Mouse (Mus musculus) erythroblast, embryonic 14.5 days (primary cell): ENCODE measurements around the gene Sarnp. TPM values are rescaled to one million over a fixed set of nuclear protein-coding genes. Genes with fewer than 3 reads are reported as not detected.
A peak's percentile ranks its signal among the peaks of the same experiment; 100 is the strongest.

Experiments used
- H3K27me3 ChIP-seq: 2 replicates; pipeline ENCODE4 v1.6.1; 2012; ENCODE audit warnings: inconsistent platforms; ENCODE audit not compliant: control insufficient read depth
- H3K36me3 ChIP-seq: 2 replicates; pipeline ENCODE4 v1.6.1; 2012; ENCODE audit warnings: mild to moderate bottlenecking, inconsistent platforms; ENCODE audit not compliant: control insufficient read depth
- H3K4me1 ChIP-seq: 2 replicates; pipeline ENCODE4 v1.6.1; 2012; ENCODE audit warnings: inconsistent platforms; ENCODE audit not compliant: control insufficient read depth
- H3K4me3 ChIP-seq: replicated peaks from 2 replicates; pipeline ENCODE3; 2012; ENCODE audit warnings: moderate library complexity, mild to moderate bottlenecking, inconsistent platforms
- H3K9me3 ChIP-seq: 2 replicates; pipeline ENCODE4 v1.6.1; 2012; ENCODE audit warnings: low read length, inconsistent platforms, mixed read lengths; ENCODE audit not compliant: control insufficient read depth
- GATA1 ChIP-seq: IDR thresholded peaks from 2 replicates; pipeline ENCODE4 v1.6.1; 2012; ENCODE audit warnings: low read length, inconsistent platforms, mixed read lengths
- TAL1 ChIP-seq: IDR thresholded peaks from 3 replicates; pipeline ENCODE4 v1.6.1; 2012; ENCODE audit warnings: low read length, inconsistent platforms, mixed read lengths
- polyA plus RNA-seq: library from polyadenylated mRNA; stranded (reverse); fragments of >175 nt; gene quantifications from 2 replicates; pipeline ENCODE4 v1.2.3, GENCODE M21; 2012

The Sarnp gene
- polyA plus RNA-seq = 1.4 and 2.5 TPM in 2 replicates

DNA sequence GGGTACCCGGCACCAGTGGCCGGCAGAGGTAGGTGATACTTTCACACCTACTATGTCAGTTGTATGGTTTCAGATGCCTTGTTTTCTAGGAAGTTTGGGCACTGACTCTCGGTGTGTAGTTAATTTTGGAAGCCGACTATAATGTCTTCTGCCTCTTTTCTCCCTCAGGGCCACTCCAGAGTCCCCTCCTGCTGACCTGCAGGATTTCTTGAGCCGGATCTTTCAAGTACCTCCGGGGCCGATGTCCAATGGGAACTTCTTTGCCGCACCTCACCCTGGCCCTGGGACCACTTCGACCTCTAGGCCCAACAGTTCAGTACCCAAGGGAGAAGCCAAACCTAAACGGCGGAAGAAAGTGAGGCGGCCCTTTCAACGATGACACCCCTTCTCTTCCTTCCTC lies at the start of gene Sarnp:
TSS of gene Sarnp (plus strand) at position 301 of the 400 bp plus-strand sequence.
- Histone ChIP-seq H3K4me1 (peaks cover 16% of the 10 kb centered on the region), H3K27me3 (no peaks in the 10 kb centered on the region), H3K4me3 (no peak within 1 kb of the TSS), H3K36me3 (peaks cover 75% of the 10 kb centered on the region), H3K9me3 (no peaks in the 10 kb centered on the region)
- no peak for TF ChIP-seq GATA1
- TF ChIP-seq TAL1 = no peak

GRCm38 (mm10) chr10:128772895-128773294 lies 44.2 kb upstream of the Sarnp start:
- H3K36me3 ChIP-seq = no peaks in the 10 kb centered on the region; the same call in 1 of the 2 replicates
- H3K9me3 ChIP-seq = no peaks in the 10 kb centered on the region
- H3K27me3 ChIP-seq = peaks cover 2% of the 10 kb centered on the region
- peaks cover 4% of the 10 kb centered on the region for H3K4me1 ChIP-seq
- H3K4me3 ChIP-seq = no peak overlapping the region
- TF ChIP-seq GATA1 = no peak
- no peak for TF ChIP-seq TAL1

DNA sequence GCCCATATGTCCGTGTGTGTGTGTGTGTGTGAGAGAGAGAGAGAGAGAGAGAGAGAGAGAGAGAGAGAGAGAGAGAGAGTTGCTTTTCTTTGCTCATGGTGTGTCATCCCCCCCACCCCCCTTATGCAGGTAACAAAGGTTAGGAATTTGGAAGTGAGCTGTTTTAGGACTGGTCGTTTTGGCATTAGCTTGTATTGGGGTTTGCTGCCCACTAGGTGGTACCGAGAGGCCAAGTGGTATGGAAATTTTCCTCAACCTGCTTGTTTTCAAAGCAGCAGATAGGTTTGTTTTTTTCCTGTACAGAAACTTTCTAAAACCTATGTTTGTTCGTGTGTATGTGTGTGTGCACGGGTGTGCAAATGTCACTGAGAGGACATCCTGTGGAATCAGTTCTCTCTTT lies 43.4 kb upstream of the Sarnp start:
- TF ChIP-seq TAL1 = no peak
- no peak for TF ChIP-seq GATA1
- H3K9me3 ChIP-seq = no peaks in the 10 kb centered on the region
- peaks cover 2% of the 10 kb centered on the region for H3K27me3 ChIP-seq

GRCm38 (mm10) chr10:128778441-128778840 lies 38.7 kb upstream of the Sarnp start:
- Histone ChIP-seq H3K9me3 (peaks cover 8% of the 10 kb centered on the region), H3K4me3 (no peak overlapping the region), H3K36me3 (no peaks in the 10 kb centered on the region), H3K4me1 (no peaks in the 10 kb centered on the region), H3K27me3 (peaks cover 2% of the 10 kb centered on the region)
- TF ChIP-seq GATA1 = no peak
- TF ChIP-seq TAL1 = no peak

More for the DNA sequence above, 43.4 kb upstream of the Sarnp start:
- H3K4me3 ChIP-seq = no peak overlapping the region
- peaks cover 4% of the 10 kb centered on the region for H3K4me1 ChIP-seq
- H3K36me3 ChIP-seq = no peaks in the 10 kb centered on the region

DNA sequence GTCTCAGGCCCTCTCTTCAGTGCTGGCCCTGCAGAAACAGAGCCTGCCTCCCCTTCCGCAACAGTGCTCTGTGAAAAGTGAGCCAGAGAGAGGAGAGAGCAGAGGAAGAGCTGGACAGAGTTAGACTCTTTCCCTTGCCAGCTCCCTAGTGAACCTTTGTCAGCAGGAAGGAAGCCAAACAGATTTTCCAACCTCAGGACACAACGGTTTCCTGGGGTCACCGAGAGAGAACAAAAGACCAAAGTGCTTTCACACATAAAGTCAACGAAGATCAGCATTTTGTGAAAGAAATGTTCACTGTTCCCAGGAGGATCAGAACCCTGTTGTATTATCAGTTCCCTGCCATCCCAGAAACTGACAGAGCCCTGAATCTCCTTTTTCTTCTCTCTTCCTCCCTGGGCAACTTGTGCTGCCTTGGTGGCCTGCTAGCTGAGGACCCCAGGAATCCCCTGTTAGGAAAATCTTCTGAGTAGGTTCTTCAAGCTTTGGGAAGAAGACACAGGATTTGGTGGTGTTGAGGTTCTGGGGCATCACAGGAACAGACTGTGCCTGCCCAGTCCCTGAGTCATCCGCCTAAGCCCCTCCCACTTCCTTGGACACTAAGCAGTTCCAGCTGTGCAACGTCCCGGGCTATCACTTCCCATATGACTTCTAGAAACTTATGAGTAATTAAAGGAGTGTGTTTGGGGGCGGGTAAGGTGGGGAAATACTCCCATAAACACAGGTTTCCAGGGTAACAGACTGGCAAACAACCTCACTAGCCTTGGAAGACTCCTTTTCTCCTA lies 37.9 kb upstream of the Sarnp start:
- Histone ChIP-seq H3K27me3 (peaks cover 2% of the 10 kb centered on the region), H3K4me3 (no peak overlapping the region), H3K9me3 (peaks cover 16% of the 10 kb centered on the region), H3K36me3 (no peaks in the 10 kb centered on the region), H3K4me1 (no peaks in the 10 kb centered on the region)
- no peak for TF ChIP-seq TAL1
- TF ChIP-seq GATA1 = no peak

DNA sequence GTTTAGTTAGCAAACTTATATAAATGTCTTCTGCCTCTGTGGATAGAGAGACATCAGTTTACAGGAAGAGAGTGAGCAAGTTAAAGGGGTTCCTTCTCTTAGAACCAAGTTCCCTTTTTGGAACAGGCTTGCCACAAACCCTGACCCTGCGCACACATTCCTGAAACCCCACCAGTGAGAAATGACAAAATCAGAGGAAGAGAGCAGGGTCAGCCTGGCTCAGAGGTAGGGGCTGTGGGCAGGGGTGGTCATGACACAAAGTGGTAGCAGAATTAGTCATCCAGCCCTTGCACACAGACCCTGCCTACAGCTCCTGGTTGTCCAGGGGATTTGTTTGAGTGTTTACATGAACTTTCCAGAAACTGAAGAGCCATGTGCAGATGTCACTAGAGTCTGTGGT lies 36.9 kb upstream of the Sarnp start:
- peaks cover 18% of the 10 kb centered on the region for H3K9me3 ChIP-seq
- no peak for TF ChIP-seq GATA1
- TF ChIP-seq TAL1 = no peak
- H3K4me3 ChIP-seq = no peak overlapping the region
- H3K36me3 ChIP-seq = no peaks in the 10 kb centered on the region
- peaks cover 2% of the 10 kb centered on the region for H3K27me3 ChIP-seq
- no peaks in the 10 kb centered on the region for H3K4me1 ChIP-seq

DNA sequence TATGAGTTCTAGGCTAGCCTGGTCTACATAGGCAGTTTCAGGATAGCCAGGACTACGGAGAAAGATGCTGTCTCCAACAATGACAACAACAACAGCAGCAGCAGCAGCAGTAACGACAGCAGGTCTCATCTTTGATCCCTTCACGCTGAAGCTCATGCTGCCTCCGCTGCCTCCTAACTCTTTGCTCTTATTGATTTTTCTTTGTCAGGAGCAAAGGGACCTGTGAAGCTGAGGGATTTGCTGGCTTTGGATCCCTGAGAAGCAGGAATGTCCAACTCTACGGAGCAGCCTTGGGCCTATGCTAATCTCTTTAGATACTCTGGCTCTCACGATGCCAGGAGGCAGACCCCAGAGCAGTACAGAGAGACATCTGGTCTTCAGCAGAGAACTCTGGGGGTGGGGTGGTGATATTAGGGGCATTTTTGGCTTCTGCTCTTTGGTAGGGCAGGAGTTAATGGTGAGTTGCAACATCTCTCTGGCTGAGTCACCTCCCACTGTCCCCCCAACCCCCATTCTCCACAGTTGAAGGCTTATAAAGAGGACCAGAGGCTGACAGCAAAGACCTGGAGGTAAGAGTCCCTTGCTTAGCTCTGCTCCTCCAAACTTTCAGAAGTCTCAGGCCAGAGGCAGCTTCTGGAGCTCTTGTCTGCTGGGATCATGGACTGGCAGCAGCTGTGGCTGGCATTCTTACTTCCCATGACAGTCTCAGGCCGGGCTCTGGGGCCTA lies 26.6 kb upstream of the Sarnp start, which contains the start of gene Mmp19:
TSS of gene Mmp19 (plus strand) at position 513 of the 727 bp plus-strand sequence.
- H3K9me3 ChIP-seq = no peaks in the 10 kb centered on the region
- 0 out of 2 replicates have a peak, but pooled peaks cover 2% of the 10 kb centered on the region for H3K27me3 ChIP-seq
- H3K36me3 ChIP-seq = no peaks in the 10 kb centered on the region; the same call in 1 of the 2 replicates
- H3K4me3 ChIP-seq = peak within 1 kb of the TSS; percentile 40
- TF ChIP-seq GATA1 = no peak
- H3K4me1 ChIP-seq = peaks cover 2% of the 10 kb centered on the region

GRCm38 (mm10) chr10:128792041-128792440 lies 25.1 kb upstream of the Sarnp start:
- Histone ChIP-seq H3K4me1 (peaks cover 2% of the 10 kb centered on the region), H3K4me3 (no peak overlapping the region)

DNA sequence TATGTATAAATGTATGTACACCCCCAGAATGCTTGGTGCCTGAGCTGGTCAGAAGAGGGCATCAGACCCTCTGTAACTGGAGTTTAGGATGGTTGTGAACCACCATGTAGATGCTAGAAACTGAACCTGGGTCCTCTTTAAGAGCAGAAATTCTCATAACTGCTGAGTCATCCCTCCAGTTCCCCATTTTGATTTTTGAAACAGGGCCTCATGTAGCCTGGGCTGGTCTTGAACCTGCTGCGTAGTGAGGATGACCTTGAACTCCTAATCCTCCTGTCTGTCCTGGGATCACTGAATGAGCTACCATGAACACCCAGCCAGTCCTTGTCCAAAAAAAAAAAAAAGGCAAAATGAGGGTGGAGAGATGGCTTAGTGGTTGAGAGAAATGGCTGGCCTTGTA lies 23.9 kb upstream of the Sarnp start:
- H3K36me3 ChIP-seq = no peaks in the 10 kb centered on the region; the same call in 1 of the 2 replicates

More at GRCm38 (mm10) chr10:128792041-128792440, 25.1 kb upstream of the Sarnp start:
- Histone ChIP-seq H3K36me3 (no peaks in the 10 kb centered on the region; the same call in 1 of the 2 replicates), H3K27me3 (0 out of 2 replicates have a peak, but pooled peaks cover 2% of the 10 kb centered on the region), H3K9me3 (no peaks in the 10 kb centered on the region)
- TF ChIP-seq TAL1 (no peak), GATA1 (no peak)

More for the DNA sequence above, 23.9 kb upstream of the Sarnp start:
- Histone ChIP-seq H3K4me3 (no peak overlapping the region), H3K4me1 (peaks cover 2% of the 10 kb centered on the region), H3K9me3 (no peaks in the 10 kb centered on the region), H3K27me3 (0 out of 2 replicates have a peak, but pooled peaks cover 2% of the 10 kb centered on the region)
- TF ChIP-seq TAL1 (no peak), GATA1 (no peak)
